Mouse (Mus musculus): ENCODE data around the gene Lrrc40. TPM values are rescaled to one million over a fixed set of nuclear protein-coding genes. Genes with fewer than 3 reads are reported as not detected.

Gene Lrrc40
- polyA plus RNA-seq, 1 experiment from 2014 or later: 65.8 TPM

- H3K9ac ChIP-seq (ENCODE audit: low read length): peak overlapping the region; percentile 86
- ATAC-seq (no peak), DNase-seq (ENCODE audit: low spot score) (peak; percentile 4)
- H3K4me1 ChIP-seq (ENCODE audit: control insufficient read depth, insufficient read depth, low read length): peaks cover 13% of the 10 kb centered on the region
- no peaks in the 10 kb centered on the region for H3K36me3 ChIP-seq (ENCODE audit: control insufficient read depth, insufficient read depth, low read length)
- peak overlapping the region; percentile 71 for H3K27ac ChIP-seq (ENCODE audit: low read depth, low read length)
- no peaks in the 10 kb centered on the region for H3K27me3 ChIP-seq (replicated peaks; ENCODE audit: control insufficient read depth, insufficient read depth, low read length)
- 4% methylated on average over 11 of the region's 11 CpGs for WGBS
- no peaks in the 10 kb centered on the region for H3K9me3 ChIP-seq (replicated peaks; ENCODE audit: control insufficient read depth, low read length)
- H3K4me3 ChIP-seq (ENCODE audit: low read depth, low read length): peak overlapping the region; percentile 89
- peak overlapping the region; percentile 67 for H3K4me2 ChIP-seq (ENCODE audit: low read length)
Observed at GRCm38 (mm10) chr3:158035866-158036265, 596 bp upstream of the Lrrc40 start.

- H3K9ac ChIP-seq (ENCODE audit: low read length): no peak overlapping the region
- H3K4me1 ChIP-seq (ENCODE audit: control insufficient read depth, insufficient read depth, low read length): peaks cover 13% of the 10 kb centered on the region
- H3K27me3 ChIP-seq (replicated peaks; ENCODE audit: control insufficient read depth, insufficient read depth, low read length): no peaks in the 10 kb centered on the region
- no peaks in the 10 kb centered on the region for H3K36me3 ChIP-seq (ENCODE audit: control insufficient read depth, insufficient read depth, low read length)
- ATAC-seq (no peak), DNase-seq (ENCODE audit: low spot score) (no peak)
- no peaks in the 10 kb centered on the region for H3K9me3 ChIP-seq (replicated peaks; ENCODE audit: control insufficient read depth, low read length)
- 77% methylated on average over 3 of the region's 3 CpGs for WGBS
- H3K27ac ChIP-seq (ENCODE audit: low read depth, low read length): no peak overlapping the region
- no peak overlapping the region for H3K4me2 ChIP-seq (ENCODE audit: low read length)
- no peak overlapping the region for H3K4me3 ChIP-seq (ENCODE audit: low read depth, low read length)
Observed at GRCm38 (mm10) chr3:158038106-158038505, 1.6 kb downstream of the Lrrc40 start.

GRCm38 (mm10) chr3:158040755-158041154, 4.3 kb downstream of the Lrrc40 start:
- Histone ChIP-seq H3K4me1 (ENCODE audit: control insufficient read depth, insufficient read depth, low read length) (peaks cover 4% of the 10 kb centered on the region; the same call in 1 of the 2 replicates), H3K4me3 (ENCODE audit: low read depth, low read length) (no peak overlapping the region), H3K9ac (ENCODE audit: low read length) (no peak overlapping the region), H3K9me3 (replicated peaks; ENCODE audit: control insufficient read depth, low read length) (no peaks in the 10 kb centered on the region), H3K27me3 (replicated peaks; ENCODE audit: control insufficient read depth, insufficient read depth, low read length) (no peaks in the 10 kb centered on the region), H3K4me2 (ENCODE audit: low read length) (no peak overlapping the region), H3K27ac (ENCODE audit: low read depth, low read length) (no peak overlapping the region), H3K36me3 (ENCODE audit: control insufficient read depth, insufficient read depth, low read length) (no peaks in the 10 kb centered on the region)
- ATAC-seq (no peak), DNase-seq (ENCODE audit: low spot score) (no peak)
- whole genome bisulfite sequencing: 87% methylated on average over 2 of the region's 2 CpGs

- no peaks in the 10 kb centered on the region for H3K9me3 ChIP-seq (replicated peaks; ENCODE audit: control insufficient read depth, low read length)
- DNase-seq (ENCODE audit: low spot score): no peak
- H3K4me3 ChIP-seq (ENCODE audit: low read depth, low read length): no peak overlapping the region
- 74% methylated on average over 2 of the region's 2 CpGs for WGBS
- H3K9ac ChIP-seq (ENCODE audit: low read length): no peak overlapping the region
- H3K36me3 ChIP-seq (ENCODE audit: control insufficient read depth, insufficient read depth, low read length): peaks cover 22% of the 10 kb centered on the region
- H3K4me1 ChIP-seq (ENCODE audit: control insufficient read depth, insufficient read depth, low read length): no peaks in the 10 kb centered on the region
- H3K27me3 ChIP-seq (replicated peaks; ENCODE audit: control insufficient read depth, insufficient read depth, low read length): no peaks in the 10 kb centered on the region
- no peak for ATAC-seq
- no peak overlapping the region for H3K27ac ChIP-seq (ENCODE audit: low read depth, low read length)
- no peak overlapping the region for H3K4me2 ChIP-seq (ENCODE audit: low read length)
Observed at GRCm38 (mm10) chr3:158049508-158049907, 13.0 kb downstream of the Lrrc40 start.

- Histone ChIP-seq H3K9ac (ENCODE audit: low read length) (no peak overlapping the region), H3K4me2 (ENCODE audit: low read length) (no peak overlapping the region), H3K4me3 (ENCODE audit: low read depth, low read length) (no peak overlapping the region), H3K4me1 (ENCODE audit: control insufficient read depth, insufficient read depth, low read length) (no peaks in the 10 kb centered on the region), H3K36me3 (ENCODE audit: control insufficient read depth, insufficient read depth, low read length) (peaks cover 41% of the 10 kb centered on the region), H3K27me3 (replicated peaks; ENCODE audit: control insufficient read depth, insufficient read depth, low read length) (no peaks in the 10 kb centered on the region), H3K9me3 (replicated peaks; ENCODE audit: control insufficient read depth, low read length) (no peaks in the 10 kb centered on the region), H3K27ac (ENCODE audit: low read depth, low read length) (no peak overlapping the region)
- WGBS: 90% methylated on average over 2 of the region's 2 CpGs
- no peak for ATAC-seq
- DNase-seq (ENCODE audit: low spot score): no peak
Observed at GRCm38 (mm10) chr3:158060621-158061291, 24.3 kb downstream of the Lrrc40 start.

GRCm38 (mm10) chr3:158061811-158062523, 25.5 kb downstream of the Lrrc40 start:
- H3K4me3 ChIP-seq (ENCODE audit: low read depth, low read length): no peak overlapping the region
- WGBS: 90% methylated on average over 5 of the region's 5 CpGs
- no peak; the same call in 1 of the 2 replicates for ATAC-seq
- H3K9ac ChIP-seq (ENCODE audit: low read length): no peak overlapping the region
- no peaks in the 10 kb centered on the region for H3K27me3 ChIP-seq (replicated peaks; ENCODE audit: control insufficient read depth, insufficient read depth, low read length)
- H3K4me2 ChIP-seq (ENCODE audit: low read length): no peak overlapping the region
- H3K9me3 ChIP-seq (replicated peaks; ENCODE audit: control insufficient read depth, low read length): no peaks in the 10 kb centered on the region
- H3K27ac ChIP-seq (ENCODE audit: low read depth, low read length): no peak overlapping the region
- peaks cover 31% of the 10 kb centered on the region for H3K36me3 ChIP-seq (ENCODE audit: control insufficient read depth, insufficient read depth, low read length)
- no peak for DNase-seq (ENCODE audit: low spot score)
- H3K4me1 ChIP-seq (ENCODE audit: control insufficient read depth, insufficient read depth, low read length): no peaks in the 10 kb centered on the region

GRCm38 (mm10) chr3:158065256-158065655, 28.8 kb downstream of the Lrrc40 start:
- Histone ChIP-seq H3K4me1 (ENCODE audit: control insufficient read depth, insufficient read depth, low read length) (no peaks in the 10 kb centered on the region), H3K27ac (ENCODE audit: low read depth, low read length) (no peak overlapping the region), H3K9me3 (replicated peaks; ENCODE audit: control insufficient read depth, low read length) (no peaks in the 10 kb centered on the region), H3K9ac (ENCODE audit: low read length) (no peak overlapping the region), H3K4me2 (ENCODE audit: low read length) (no peak overlapping the region), H3K36me3 (ENCODE audit: control insufficient read depth, insufficient read depth, low read length) (peaks cover 14% of the 10 kb centered on the region), H3K4me3 (ENCODE audit: low read depth, low read length) (no peak overlapping the region), H3K27me3 (replicated peaks; ENCODE audit: control insufficient read depth, insufficient read depth, low read length) (no peaks in the 10 kb centered on the region)
- ATAC-seq (peak; percentile 18; the same call in 1 of the 2 replicates), DNase-seq (ENCODE audit: low spot score) (no peak)
- WGBS: 90% methylated on average over 2 of the region's 2 CpGs

- Histone ChIP-seq H3K27ac (ENCODE audit: low read depth, low read length) (no peak overlapping the region), H3K4me2 (ENCODE audit: low read length) (no peak overlapping the region), H3K27me3 (replicated peaks; ENCODE audit: control insufficient read depth, insufficient read depth, low read length) (no peaks in the 10 kb centered on the region), H3K9ac (ENCODE audit: low read length) (no peak overlapping the region), H3K4me3 (ENCODE audit: low read depth, low read length) (no peak overlapping the region), H3K36me3 (ENCODE audit: control insufficient read depth, insufficient read depth, low read length) (peaks cover 12% of the 10 kb centered on the region), H3K9me3 (replicated peaks; ENCODE audit: control insufficient read depth, low read length) (no peaks in the 10 kb centered on the region), H3K4me1 (ENCODE audit: control insufficient read depth, insufficient read depth, low read length) (no peaks in the 10 kb centered on the region)
- 87% methylated on average over 7 of the region's 7 CpGs for WGBS
- ATAC-seq: no peak
- no peak for DNase-seq (ENCODE audit: low spot score)
Observed at GRCm38 (mm10) chr3:158067916-158068315, 31.5 kb downstream of the Lrrc40 start.

- ATAC-seq: no peak
- Histone ChIP-seq H3K4me2 (ENCODE audit: low read length) (no peak overlapping the region), H3K27me3 (replicated peaks; ENCODE audit: control insufficient read depth, insufficient read depth, low read length) (no peaks in the 10 kb centered on the region), H3K36me3 (ENCODE audit: control insufficient read depth, insufficient read depth, low read length) (peaks cover 12% of the 10 kb centered on the region), H3K9ac (ENCODE audit: low read length) (no peak overlapping the region), H3K4me1 (ENCODE audit: control insufficient read depth, insufficient read depth, low read length) (no peaks in the 10 kb centered on the region), H3K4me3 (ENCODE audit: low read depth, low read length) (no peak overlapping the region), H3K9me3 (replicated peaks; ENCODE audit: control insufficient read depth, low read length) (no peaks in the 10 kb centered on the region), H3K27ac (ENCODE audit: low read depth, low read length) (no peak overlapping the region)
- no peak for DNase-seq (ENCODE audit: low spot score)
- 75% methylated on average over 9 of the region's 9 CpGs for WGBS
Observed at GRCm38 (mm10) chr3:158068613-158069263, 32.3 kb downstream of the Lrrc40 start.

All from forebrain, embryonic 14.5 days (tissue).